Mouse (Mus musculus) layer of hippocampus, postnatal 36 days (tissue): ENCODE results near the gene Lancl2. TPM values are rescaled to one million over a fixed set of nuclear protein-coding genes. Genes with fewer than 3 reads are reported as not detected.

Experiments
- DNase-seq, 2 experiments: peaks; one replicate each; pipeline ENCODE4 v3.0.0; 2022
- total RNA-seq, 2 experiments: library from RNA; stranded (reverse); gene quantifications; 2 replicates each; pipeline ENCODE4 v1.2.3; 2021

The Lancl2 gene
- total RNA-seq, 2 experiments from 2014 or later, result 78.6 to 90.8 TPM

- no peak for DNase-seq
Observed at GRCm38 (mm10) chr6:57768948-57769525, 66.7 kb downstream of the Lancl2 start.

GRCm38 (mm10) chr6:57770467-57771190, 68.3 kb downstream of the Lancl2 start:
- no peak for DNase-seq

- DNase-seq, result no peak
Observed at GRCm38 (mm10) chr6:57773792-57774191, 71.5 kb downstream of the Lancl2 start.

GRCm38 (mm10) chr6:57780359-57780758, 78.0 kb downstream of the Lancl2 start:
- DNase-seq, result no peak

GRCm38 (mm10) chr6:57782658-57783057, 80.3 kb downstream of the Lancl2 start:
- no peak for DNase-seq

GRCm38 (mm10) chr6:57784251-57784650, 81.9 kb downstream of the Lancl2 start:
- DNase-seq, result no peak

- DNase-seq, result no peak
Observed at GRCm38 (mm10) chr6:57787376-57787775, 85.0 kb downstream of the Lancl2 start.

Other genes with a start within 250 kb of the Lancl2 start
- gene Ppm1k, start 167.1 kb upstream of the Lancl2 start, total RNA-seq, result 10 to 100 TPM; 66.1 to 74.2 TPM
- gene Herc6, start 121.5 kb upstream of the Lancl2 start, total RNA-seq, result 1 to 10 TPM; 5.8 to 7.2 TPM
- 1 to 10 TPM; 8.3 to 8.4 TPM for gene Pyurf, start 10.5 kb upstream of the Lancl2 start, total RNA-seq
- 10 to 100 TPM; 68.9 to 70.3 TPM for gene Vopp1, start 122.6 kb downstream of the Lancl2 start, total RNA-seq
- gene Vmn1r21, start 147.8 kb downstream of the Lancl2 start, total RNA-seq, result not detected
- not detected for gene Vmn1r22, start 205.5 kb downstream of the Lancl2 start, total RNA-seq
- not detected for gene Vmn1r23, start 224.3 kb downstream of the Lancl2 start, total RNA-seq